Mouse (Mus musculus) midbrain, embryonic 14.5 days (tissue): ENCODE measurements at regions not wholly inside any gene's neighbourhood (a gene's known extent, or its start where the extent isn't known, plus 50 kb on each side); places are given as distances from the start of the nearest gene placed in this dataset.

Experiments used
- ATAC-seq: fragments of 200-750 bp; cut with Nextera tagmentation; 2 replicates; pipeline ENCODE4 v1.8.0; 2017; ENCODE audit warnings: moderate number of reproducible peaks, moderate library complexity; ENCODE audit not compliant: low FRiP score, low TSS enrichment
- DNase-seq: peaks from one replicate; pipeline ENCODE4 v3.0.0-alpha.2; 2015
- H3K27ac ChIP-seq: fragments of 300-500 bp; sonication (generic); replicated peaks from 2 replicates; pipeline ENCODE4 v1.5.1; 2014; ENCODE audit warnings: mild to moderate bottlenecking, low read depth, low read length, moderate library complexity
- H3K27me3 ChIP-seq: fragments of 300-500 bp; sonication (generic); 2 replicates; pipeline ENCODE4 v1.6.1; 2014; ENCODE audit warnings: low read length, control low read depth, mixed read lengths; ENCODE audit not compliant: control insufficient read depth, insufficient read depth
- H3K36me3 ChIP-seq: fragments of 300-500 bp; sonication (generic); 2 replicates; pipeline ENCODE4 v1.6.1; 2014; ENCODE audit warnings: low read length, control low read depth; ENCODE audit not compliant: control insufficient read depth, insufficient read depth
- H3K4me1 ChIP-seq: fragments of 300-500 bp; sonication (generic); 2 replicates; pipeline ENCODE4 v1.6.1; 2014; ENCODE audit warnings: mild to moderate bottlenecking, antibody characterized with exemption, low read length, control low read depth; ENCODE audit not compliant: control insufficient read depth, insufficient read depth
- H3K4me2 ChIP-seq: fragments of 300-500 bp; sonication (generic); 2 replicates; pipeline ENCODE4 v1.6.1; 2014; ENCODE audit warnings: mild to moderate bottlenecking, low read length, moderate library complexity
- H3K4me3 ChIP-seq: fragments of 300-500 bp; sonication (generic); replicated peaks from 2 replicates; pipeline ENCODE4 v1.5.1; 2014; ENCODE audit warnings: low read depth, low read length
- H3K9ac ChIP-seq: fragments of 300-500 bp; sonication (generic); replicated peaks from 2 replicates; pipeline ENCODE4 v1.6.1; 2014; ENCODE audit warnings: mild to moderate bottlenecking, low read length, moderate library complexity
- H3K9me3 ChIP-seq: fragments of 300-500 bp; sonication (generic); 2 replicates; pipeline ENCODE4 v1.6.1; 2016; ENCODE audit warnings: low read length, control low read depth, mixed read lengths; ENCODE audit not compliant: control insufficient read depth
- WGBS: fragments of 180-500 bp; shearing (Covaris S2); extraction: QIAGEN DNeasy Blood & Tissue Kit; methylation state at CpG from one replicate; pipeline ENCODE4 v1.1.7; 2014; 5-methylcytosine and 5-hydroxymethylcytosine counted together

GRCm38 (mm10) chr10:17103416-17103815 lies 619.6 kb upstream of the Cited2 start:
- Histone ChIP-seq H3K4me3 (no peak overlapping the region), H3K4me2 (no peak overlapping the region), H3K9me3 (no peaks in the 10 kb centered on the region), H3K27me3 (no peaks in the 10 kb centered on the region), H3K4me1 (peaks cover 9% of the 10 kb centered on the region; the same call in 1 of the 2 replicates), H3K9ac (no peak overlapping the region), H3K27ac (no peak overlapping the region), H3K36me3 (no peaks in the 10 kb centered on the region)
- DNase-seq (no peak), ATAC-seq (no peak)
- 91% methylated on average over 2 of the region's 2 CpGs for WGBS

DNA sequence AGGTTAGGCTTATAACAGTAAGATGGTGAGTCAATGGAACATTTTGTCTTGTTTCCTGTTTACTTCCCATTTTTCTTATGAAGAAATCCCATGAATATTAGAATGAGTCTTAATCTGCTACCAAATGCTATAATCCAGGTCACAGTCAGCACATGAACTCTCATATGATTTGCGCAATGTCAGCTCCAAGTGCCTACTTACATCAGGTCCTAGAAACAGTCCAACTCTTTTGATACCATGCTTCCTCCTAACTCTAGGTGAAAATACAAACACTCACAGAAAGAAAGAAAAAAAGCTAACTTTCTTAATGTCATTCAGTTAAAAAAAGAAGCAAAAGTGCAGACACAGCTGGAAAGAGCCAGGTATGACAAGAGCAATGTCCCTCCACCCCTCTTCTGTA lies 616.2 kb upstream of the Cited2 start:
- no peak for ATAC-seq
- Histone ChIP-seq H3K36me3 (no peaks in the 10 kb centered on the region), H3K4me2 (no peak overlapping the region), H3K27me3 (no peaks in the 10 kb centered on the region), H3K4me3 (no peak overlapping the region), H3K27ac (no peak overlapping the region), H3K4me1 (0 out of 2 replicates have a peak, but pooled peaks cover 3% of the 10 kb centered on the region), H3K9me3 (no peaks in the 10 kb centered on the region), H3K9ac (no peak overlapping the region)
- 96% methylated on average over 1 of the region's 1 CpGs for WGBS
- DNase-seq: no peak

DNA sequence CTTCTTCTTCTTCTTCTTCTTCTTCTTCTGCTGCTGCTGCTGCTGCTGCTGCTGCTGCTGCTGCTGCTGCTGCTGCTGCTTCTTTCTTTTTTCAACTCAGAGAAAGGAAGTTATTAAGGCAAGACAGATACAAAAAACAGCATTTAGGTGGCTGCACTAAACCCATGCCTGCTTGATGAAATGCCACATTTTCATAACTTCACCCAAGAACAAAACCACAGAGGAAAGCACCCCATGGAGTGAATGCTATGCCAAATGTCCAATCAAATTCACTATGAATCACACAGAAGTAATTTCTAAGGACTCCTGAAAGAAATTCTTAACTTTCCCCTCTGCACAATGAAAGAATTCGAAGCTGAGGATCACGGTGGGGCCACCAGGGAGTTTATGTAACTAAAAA lies 611.9 kb upstream of the Cited2 start:
- 79% methylated on average over 2 of the region's 2 CpGs for WGBS
- Histone ChIP-seq H3K4me1 (no peaks in the 10 kb centered on the region), H3K9me3 (no peaks in the 10 kb centered on the region), H3K4me3 (no peak overlapping the region), H3K27me3 (no peaks in the 10 kb centered on the region), H3K9ac (no peak overlapping the region), H3K27ac (no peak overlapping the region), H3K4me2 (no peak overlapping the region), H3K36me3 (no peaks in the 10 kb centered on the region)
- DNase-seq (no peak), ATAC-seq (no peak)

- no peaks in the 10 kb centered on the region for H3K9me3 ChIP-seq
- ATAC-seq (no peak), DNase-seq (no peak)
- no peak overlapping the region for H3K4me3 ChIP-seq
- H3K9ac ChIP-seq: no peak overlapping the region
- H3K4me2 ChIP-seq: no peak overlapping the region
- H3K27ac ChIP-seq: no peak overlapping the region
- no peaks in the 10 kb centered on the region for H3K4me1 ChIP-seq
- H3K27me3 ChIP-seq: no peaks in the 10 kb centered on the region
- no peaks in the 10 kb centered on the region for H3K36me3 ChIP-seq
- 90% methylated on average over 4 of the region's 4 CpGs for WGBS
These were observed 608.2 kb upstream of the Cited2 start for GRCm38 (mm10) chr10:17114805-17115204.

GRCm38 (mm10) chr10:17129391-17130163 lies 593.4 kb upstream of the Cited2 start:
- no peak overlapping the region for H3K4me2 ChIP-seq
- ATAC-seq (no peak), DNase-seq (no peak)
- no peaks in the 10 kb centered on the region for H3K36me3 ChIP-seq
- H3K4me3 ChIP-seq: no peak overlapping the region
- no peak overlapping the region for H3K9ac ChIP-seq
- H3K27me3 ChIP-seq: no peaks in the 10 kb centered on the region
- no peaks in the 10 kb centered on the region for H3K4me1 ChIP-seq
- H3K9me3 ChIP-seq: peaks cover 5% of the 10 kb centered on the region; the same call in 1 of the 2 replicates
- H3K27ac ChIP-seq: no peak overlapping the region
- 93% methylated on average over 4 of the region's 4 CpGs for WGBS

DNA sequence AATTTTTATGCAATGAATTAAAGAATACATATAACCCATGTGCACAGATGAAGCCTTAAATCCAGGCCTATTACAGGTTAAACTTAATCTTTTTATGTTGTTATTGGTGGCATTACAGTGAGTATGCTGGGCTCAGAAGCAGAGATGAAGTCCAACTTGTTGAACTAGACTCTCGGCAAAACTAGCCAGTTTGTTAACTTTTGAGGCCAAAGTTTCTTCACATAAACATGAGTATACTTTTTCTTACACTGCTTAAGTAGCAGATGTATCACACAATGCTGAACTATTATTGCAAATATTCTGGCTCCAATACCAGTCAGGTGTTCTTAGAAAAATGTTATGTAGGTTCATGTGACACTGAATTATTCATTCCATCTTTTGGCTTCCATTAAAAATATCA lies 592.4 kb upstream of the Cited2 start:
- H3K9me3 ChIP-seq: no peaks in the 10 kb centered on the region
- H3K4me2 ChIP-seq: no peak overlapping the region
- ATAC-seq (no peak), DNase-seq (no peak)
- no peaks in the 10 kb centered on the region for H3K36me3 ChIP-seq
- no peak overlapping the region for H3K4me3 ChIP-seq
- no peaks in the 10 kb centered on the region for H3K27me3 ChIP-seq
- no peak overlapping the region for H3K27ac ChIP-seq
- no peak overlapping the region for H3K9ac ChIP-seq
- H3K4me1 ChIP-seq: no peaks in the 10 kb centered on the region
- 93% methylated on average over 1 of the region's 1 CpGs for WGBS

GRCm38 (mm10) chr10:17131763-17132162 lies 591.3 kb upstream of the Cited2 start:
- H3K4me3 ChIP-seq: no peak overlapping the region
- no peaks in the 10 kb centered on the region for H3K9me3 ChIP-seq
- H3K9ac ChIP-seq: no peak overlapping the region
- no peaks in the 10 kb centered on the region for H3K27me3 ChIP-seq
- WGBS: 72% methylated on average over 4 of the region's 4 CpGs
- no peak overlapping the region for H3K4me2 ChIP-seq
- peak; percentile 35 for DNase-seq
- H3K27ac ChIP-seq: no peak overlapping the region
- ATAC-seq: no peak
- no peaks in the 10 kb centered on the region for H3K4me1 ChIP-seq
- no peaks in the 10 kb centered on the region for H3K36me3 ChIP-seq

DNA sequence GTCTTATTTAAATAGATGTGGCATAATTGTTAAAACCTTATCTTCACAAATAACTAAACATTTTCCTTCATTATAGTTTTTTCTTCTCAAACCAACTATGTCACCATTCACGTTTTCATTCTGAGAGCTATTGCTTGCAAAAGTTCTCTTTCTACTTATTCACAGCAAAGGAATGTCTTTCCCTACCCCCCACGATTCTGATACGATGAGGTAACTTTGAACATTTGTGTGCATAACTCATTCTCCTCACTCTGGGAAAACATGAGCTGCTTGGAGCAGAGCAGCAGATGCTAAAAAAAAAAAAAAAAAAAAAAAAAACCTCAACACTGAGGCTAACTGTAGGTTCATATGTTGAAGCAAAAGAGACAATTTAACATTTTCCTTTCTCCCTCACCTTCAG lies 547.6 kb upstream of the Cited2 start:
- Histone ChIP-seq H3K4me3 (no peak overlapping the region), H3K27ac (no peak overlapping the region), H3K4me1 (no peaks in the 10 kb centered on the region), H3K27me3 (no peaks in the 10 kb centered on the region), H3K4me2 (no peak overlapping the region), H3K9me3 (no peaks in the 10 kb centered on the region), H3K36me3 (no peaks in the 10 kb centered on the region), H3K9ac (no peak overlapping the region)
- DNase-seq (no peak), ATAC-seq (no peak)
- WGBS: 81% methylated on average over 3 of the region's 3 CpGs

GRCm38 (mm10) chr10:17177054-17177453 lies 546.0 kb upstream of the Cited2 start:
- Histone ChIP-seq H3K4me2 (no peak overlapping the region), H3K4me1 (no peaks in the 10 kb centered on the region), H3K9me3 (no peaks in the 10 kb centered on the region), H3K27ac (no peak overlapping the region), H3K27me3 (no peaks in the 10 kb centered on the region), H3K4me3 (no peak overlapping the region), H3K36me3 (no peaks in the 10 kb centered on the region), H3K9ac (no peak overlapping the region)
- ATAC-seq (no peak), DNase-seq (no peak)
- 29% methylated on average over 1 of the region's 1 CpGs for WGBS
